Mouse (Mus musculus) liver, embryonic 15.5 days (tissue): ENCODE data around the gene Fam92b. TPM values are rescaled to one million over a fixed set of nuclear protein-coding genes. Genes with fewer than 3 reads are reported as not detected.

Source experiments
- ATAC-seq: fragments of 200-750 bp; cut with Nextera tagmentation; 2 replicates; pipeline ENCODE4 v1.8.0; 2017; ENCODE audit warnings: moderate number of reproducible peaks, mild to moderate bottlenecking, moderate library complexity; ENCODE audit not compliant: insufficient read depth
- H3K27ac ChIP-seq: fragments of 300-500 bp; sonication (generic); replicated peaks from 2 replicates; pipeline ENCODE4 v1.5.1; 2015; ENCODE audit warnings: mild to moderate bottlenecking, inconsistent platforms
- H3K27me3 ChIP-seq: fragments of 300-500 bp; sonication (generic); 2 replicates; pipeline ENCODE4 v1.6.1; 2015; ENCODE audit warnings: mild to moderate bottlenecking, inconsistent platforms
- H3K36me3 ChIP-seq: fragments of 300-500 bp; sonication (generic); replicated peaks from 2 replicates; pipeline ENCODE4 v1.6.1; 2015; ENCODE audit warnings: moderate library complexity, mild to moderate bottlenecking, inconsistent platforms
- H3K4me1 ChIP-seq: fragments of 300-500 bp; sonication (generic); replicated peaks from 2 replicates; pipeline ENCODE4 v1.6.1; 2015; ENCODE audit warnings: inconsistent platforms
- H3K4me2 ChIP-seq: fragments of 300-500 bp; sonication (generic); 2 replicates; pipeline ENCODE4 v1.6.1; 2015; ENCODE audit warnings: moderate library complexity, mild to moderate bottlenecking, inconsistent platforms
- H3K4me3 ChIP-seq: fragments of 300-500 bp; sonication (generic); replicated peaks from 2 replicates; pipeline ENCODE4 v1.5.1; 2015; ENCODE audit warnings: mild to moderate bottlenecking, inconsistent platforms
- H3K9ac ChIP-seq: fragments of 300-500 bp; sonication (generic); 2 replicates; pipeline ENCODE4 v1.6.1; 2015; ENCODE audit warnings: moderate library complexity, mild to moderate bottlenecking, inconsistent platforms
- H3K9me3 ChIP-seq: fragments of 300-500 bp; sonication (generic); replicated peaks from 2 replicates; pipeline ENCODE4 v1.6.1; 2016; ENCODE audit warnings: inconsistent platforms
- WGBS: fragments of 180-500 bp; shearing (Covaris S2); methylation state at CpG from one replicate; pipeline ENCODE4 v1.1.7; 2015; ENCODE audit warnings: mixed read lengths; ENCODE audit not compliant: insufficient replicate concordance; 5-methylcytosine and 5-hydroxymethylcytosine counted together
- polyA plus RNA-seq: library from polyadenylated mRNA; unstranded; fragments of >200 nt; fragmentation: Nextera tagmentation; extraction: Ambion mirVana; gene quantifications from 2 replicates; pipeline ENCODE4 v1.2.1, GENCODE M21; 2015

Fam92b gene
- polyA plus RNA-seq, 1 experiment from 2014 or later, result not detected

DNA sequence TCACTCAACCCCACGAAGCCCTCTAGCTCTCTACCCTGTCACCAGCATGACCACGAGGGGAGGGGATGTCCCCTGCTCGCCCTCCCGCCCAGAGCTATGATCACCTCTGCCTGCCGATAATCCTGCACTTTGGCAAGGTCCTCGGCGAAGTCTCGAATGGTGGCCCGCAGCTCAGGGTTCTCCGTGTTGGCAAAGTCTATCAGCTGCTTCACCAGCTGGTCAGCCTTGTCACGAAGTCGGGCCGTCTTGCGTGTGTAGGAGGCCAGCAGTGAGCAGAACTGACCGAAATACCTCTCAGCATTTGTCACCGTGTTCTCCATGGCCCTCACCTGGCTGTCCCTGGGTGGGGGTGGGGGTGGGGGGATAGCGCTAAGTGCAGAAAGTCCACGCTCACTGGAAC lies 2.7 kb downstream of the Fam92b start:
- peaks cover 5% of the 10 kb centered on the region for H3K4me1 ChIP-seq
- no peak overlapping the region for H3K4me3 ChIP-seq
- H3K4me2 ChIP-seq, result no peak overlapping the region
- H3K27ac ChIP-seq, result no peak overlapping the region
- no peak for ATAC-seq
- H3K36me3 ChIP-seq, result no peaks in the 10 kb centered on the region
- no peak overlapping the region for H3K9ac ChIP-seq
- H3K27me3 ChIP-seq, result peaks cover 59% of the 10 kb centered on the region
- WGBS, result 34% methylated on average over 18 of the region's 18 CpGs
- H3K9me3 ChIP-seq, result no peaks in the 10 kb centered on the region

DNA sequence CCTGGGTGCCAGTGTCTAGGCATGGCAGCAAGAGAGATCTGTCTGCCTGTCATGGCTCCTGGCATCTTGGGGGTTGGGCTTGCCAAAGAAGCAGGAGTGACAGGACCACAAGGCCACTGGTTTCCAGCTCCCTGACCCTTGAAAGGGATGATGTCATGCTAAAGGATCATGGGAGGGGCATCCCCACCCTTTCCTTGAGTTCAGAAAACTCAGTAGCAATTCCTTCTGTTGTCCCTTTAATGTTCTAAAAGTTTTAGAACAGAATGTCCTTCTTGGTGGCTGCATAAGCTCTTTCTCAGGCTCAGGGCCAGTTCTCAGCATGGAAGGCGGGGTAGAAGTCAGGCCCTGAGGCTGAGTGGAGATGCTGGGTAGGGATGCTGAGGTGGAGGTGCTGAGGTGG lies 4.1 kb downstream of the Fam92b start:
- Histone ChIP-seq H3K4me3 (no peak overlapping the region), H3K4me2 (no peak overlapping the region), H3K27me3 (peaks cover 66% of the 10 kb centered on the region), H3K36me3 (no peaks in the 10 kb centered on the region), H3K27ac (no peak overlapping the region), H3K9ac (no peak overlapping the region), H3K4me1 (peaks cover 5% of the 10 kb centered on the region; the same call in 1 of the 2 replicates), H3K9me3 (no peaks in the 10 kb centered on the region)
- no peak for ATAC-seq
- WGBS, result 55% methylated on average over 1 of the region's 1 CpGs

GRCm38 (mm10) chr8:120169119-120169518 lies 8.1 kb downstream of the Fam92b start:
- H3K4me3 ChIP-seq, result no peak overlapping the region
- no peak overlapping the region for H3K4me2 ChIP-seq
- H3K27me3 ChIP-seq, result peaks cover 45% of the 10 kb centered on the region
- no peaks in the 10 kb centered on the region for H3K9me3 ChIP-seq
- H3K4me1 ChIP-seq, result no peaks in the 10 kb centered on the region
- no peak overlapping the region for H3K27ac ChIP-seq
- H3K9ac ChIP-seq, result no peak overlapping the region
- no peak for ATAC-seq
- H3K36me3 ChIP-seq, result no peaks in the 10 kb centered on the region
- WGBS, result 43% methylated on average over 8 of the region's 8 CpGs

DNA sequence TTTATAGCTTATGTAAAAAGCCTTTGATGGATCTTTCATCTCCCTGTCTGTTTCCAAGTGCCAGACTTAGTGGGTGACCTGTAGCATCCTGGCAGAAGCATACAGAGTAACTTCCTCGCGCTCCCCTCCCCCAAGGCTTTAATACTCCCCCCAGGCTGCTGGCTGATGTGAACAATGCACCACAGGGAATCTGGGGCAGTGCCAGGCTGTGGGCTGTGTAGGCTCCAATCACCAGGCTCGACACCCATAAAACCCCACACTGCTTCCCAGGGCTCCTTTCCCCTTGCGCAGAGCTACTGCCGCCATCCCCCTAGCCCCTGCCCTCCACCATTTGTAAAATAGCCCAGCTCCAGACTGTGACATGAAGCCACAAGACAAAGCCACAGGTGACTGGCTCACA lies 9.4 kb downstream of the Fam92b start:
- 39% methylated on average over 5 of the region's 5 CpGs for WGBS
- Histone ChIP-seq H3K36me3 (no peaks in the 10 kb centered on the region), H3K27ac (no peak overlapping the region), H3K9ac (no peak overlapping the region), H3K4me1 (no peaks in the 10 kb centered on the region), H3K9me3 (no peaks in the 10 kb centered on the region), H3K4me2 (no peak overlapping the region), H3K27me3 (peaks cover 39% of the 10 kb centered on the region), H3K4me3 (no peak overlapping the region)
- ATAC-seq, result no peak

DNA sequence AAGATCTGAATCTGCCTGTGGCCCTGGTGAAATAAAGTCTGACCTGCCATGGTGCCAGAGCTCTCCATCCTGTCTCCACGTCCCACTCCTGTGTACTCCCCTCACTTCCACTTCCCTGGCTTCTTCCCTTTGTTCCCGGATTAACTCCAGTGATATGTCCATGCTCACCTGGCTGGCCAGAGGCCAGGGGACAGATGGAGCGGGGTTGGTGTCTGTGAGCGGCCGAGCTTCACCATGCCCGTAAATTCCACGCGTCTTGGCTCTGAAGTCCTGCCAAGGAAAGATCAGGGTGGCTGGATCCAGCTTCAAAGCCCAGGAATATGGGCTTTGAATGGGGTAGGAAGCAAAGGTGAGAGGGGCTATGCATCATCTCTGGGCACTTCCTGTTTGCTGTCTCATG lies 10.1 kb downstream of the Fam92b start:
- Histone ChIP-seq H3K4me1 (0 out of 2 replicates have a peak, but pooled peaks cover 2% of the 10 kb centered on the region), H3K27ac (no peak overlapping the region), H3K36me3 (no peaks in the 10 kb centered on the region), H3K4me3 (no peak overlapping the region), H3K27me3 (peaks cover 35% of the 10 kb centered on the region), H3K4me2 (no peak overlapping the region), H3K9me3 (no peaks in the 10 kb centered on the region), H3K9ac (no peak overlapping the region)
- ATAC-seq, result no peak
- 59% methylated on average over 8 of the region's 8 CpGs for WGBS

- Histone ChIP-seq H3K27ac (no peak overlapping the region), H3K9me3 (no peaks in the 10 kb centered on the region), H3K36me3 (no peaks in the 10 kb centered on the region), H3K4me1 (0 out of 2 replicates have a peak, but pooled peaks cover 2% of the 10 kb centered on the region), H3K4me2 (no peak overlapping the region), H3K4me3 (no peak overlapping the region), H3K9ac (no peak overlapping the region), H3K27me3 (peaks cover 33% of the 10 kb centered on the region)
- 72% methylated on average over 5 of the region's 5 CpGs for WGBS
- no peak for ATAC-seq
Observed at GRCm38 (mm10) chr8:120164026-120164425, 13.2 kb downstream of the Fam92b start.

GRCm38 (mm10) chr8:120163376-120163775 lies 13.9 kb downstream of the Fam92b start:
- Histone ChIP-seq H3K9me3 (no peaks in the 10 kb centered on the region), H3K27me3 (peaks cover 27% of the 10 kb centered on the region)

DNA sequence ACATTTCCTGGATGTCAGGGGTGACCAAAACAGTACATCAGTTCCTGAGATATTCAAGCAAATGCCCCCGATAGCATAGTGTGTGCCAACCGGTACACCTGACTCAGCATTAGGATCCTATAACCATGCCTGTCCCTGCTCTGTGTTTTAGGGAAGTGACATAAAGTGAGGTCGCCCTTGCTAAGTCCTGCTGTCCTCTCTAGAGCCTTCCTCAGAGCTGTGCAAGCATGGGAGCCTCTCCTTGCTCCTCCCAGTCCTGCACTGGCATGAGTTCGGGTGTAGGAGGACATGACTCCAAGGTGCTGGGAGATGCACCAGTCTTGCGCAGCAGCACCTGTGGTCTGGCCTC lies 14.9 kb downstream of the Fam92b start:
- no peak for ATAC-seq

More at GRCm38 (mm10) chr8:120163376-120163775, 13.9 kb downstream of the Fam92b start:
- WGBS, result 46% methylated on average over 8 of the region's 8 CpGs
- Histone ChIP-seq H3K4me1 (0 out of 2 replicates have a peak, but pooled peaks cover 2% of the 10 kb centered on the region), H3K9ac (no peak overlapping the region), H3K27ac (no peak overlapping the region), H3K36me3 (no peaks in the 10 kb centered on the region), H3K4me3 (no peak overlapping the region), H3K4me2 (no peak overlapping the region)
- ATAC-seq, result no peak

DNA sequence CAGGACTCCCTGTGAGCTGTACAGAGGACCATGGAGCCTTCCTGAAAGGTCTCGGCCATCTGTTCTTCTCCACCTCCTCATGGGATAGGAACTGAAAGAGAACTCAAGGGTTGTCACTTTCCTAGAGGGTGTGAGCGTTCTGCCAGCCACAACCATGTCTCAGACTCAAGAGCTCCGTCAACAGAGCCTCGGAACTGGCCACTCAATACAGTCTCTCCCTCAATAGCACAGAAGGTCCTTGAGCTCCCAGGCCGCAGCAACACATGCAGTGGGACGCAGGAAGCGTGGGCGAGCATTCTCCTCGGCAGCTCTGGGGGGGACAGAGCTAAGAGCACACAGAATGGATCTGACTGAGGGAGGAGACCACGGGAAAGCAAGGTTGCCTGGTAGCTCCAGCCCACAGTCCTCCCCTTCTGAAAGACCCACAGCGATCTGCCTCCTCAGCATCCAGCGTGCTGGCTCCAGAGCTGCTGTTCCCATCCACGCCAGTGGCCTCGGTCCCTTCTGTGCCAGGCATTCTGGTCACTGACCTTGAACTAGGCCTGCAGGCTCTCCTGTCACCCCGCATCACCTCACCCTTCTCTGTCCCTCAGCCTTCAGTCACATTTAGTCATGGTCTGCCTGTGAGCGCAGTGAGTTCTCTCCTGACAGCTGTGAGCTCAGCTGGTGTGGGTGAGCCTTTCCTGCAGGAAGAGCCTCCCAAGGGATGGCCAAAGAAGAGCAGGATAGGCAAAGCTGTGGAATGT lies 15.4 kb downstream of the Fam92b start:
- WGBS, result 56% methylated on average over 16 of the region's 16 CpGs
- Histone ChIP-seq H3K4me1 (0 out of 2 replicates have a peak, but pooled peaks cover 2% of the 10 kb centered on the region), H3K9ac (no peak overlapping the region), H3K27ac (no peak overlapping the region), H3K4me3 (no peak overlapping the region), H3K4me2 (no peak overlapping the region), H3K27me3 (peaks cover 13% of the 10 kb centered on the region), H3K9me3 (no peaks in the 10 kb centered on the region), H3K36me3 (no peaks in the 10 kb centered on the region)
- no peak for ATAC-seq

More for the DNA sequence above, 14.9 kb downstream of the Fam92b start:
- Histone ChIP-seq H3K36me3 (no peaks in the 10 kb centered on the region), H3K27ac (no peak overlapping the region), H3K4me2 (no peak overlapping the region), H3K4me3 (no peak overlapping the region), H3K9me3 (no peaks in the 10 kb centered on the region), H3K9ac (no peak overlapping the region), H3K27me3 (peaks cover 19% of the 10 kb centered on the region), H3K4me1 (0 out of 2 replicates have a peak, but pooled peaks cover 2% of the 10 kb centered on the region)
- 42% methylated on average over 5 of the region's 5 CpGs for whole genome bisulfite sequencing

DNA sequence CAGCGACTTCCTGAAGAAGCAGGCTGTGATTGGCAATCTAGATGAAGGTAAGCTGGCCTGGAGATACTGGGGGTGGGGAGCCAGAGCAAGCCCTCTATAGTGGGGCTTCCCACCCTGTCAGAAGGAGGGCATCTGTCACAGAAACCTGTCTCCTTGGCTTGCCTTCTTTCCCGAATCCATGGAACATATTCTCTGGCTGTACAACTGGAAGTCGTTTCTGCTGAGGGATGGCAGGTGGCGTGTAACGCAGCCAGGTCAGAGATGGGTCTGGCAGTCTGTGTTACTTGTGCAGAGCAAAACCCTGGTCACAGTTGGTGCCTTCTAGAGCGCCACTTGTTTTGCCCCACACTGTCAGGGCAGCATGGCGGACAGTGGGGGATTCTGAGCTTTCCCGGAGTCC lies 16.9 kb downstream of the Fam92b start:
- H3K36me3 ChIP-seq, result no peaks in the 10 kb centered on the region
- H3K4me1 ChIP-seq, result 0 out of 2 replicates have a peak, but pooled peaks cover 2% of the 10 kb centered on the region
- WGBS, result 60% methylated on average over 8 of the region's 8 CpGs
- no peak overlapping the region for H3K9ac ChIP-seq
- H3K4me2 ChIP-seq, result no peak overlapping the region
- no peak overlapping the region for H3K27ac ChIP-seq
- ATAC-seq, result no peak
- H3K4me3 ChIP-seq, result no peak overlapping the region
- no peaks in the 10 kb centered on the region for H3K9me3 ChIP-seq
- peaks cover 5% of the 10 kb centered on the region for H3K27me3 ChIP-seq

GRCm38 (mm10) chr8:120152636-120153035 lies 24.6 kb downstream of the Fam92b start:
- Histone ChIP-seq H3K27ac (no peak overlapping the region), H3K4me1 (no peaks in the 10 kb centered on the region), H3K36me3 (no peaks in the 10 kb centered on the region), H3K4me2 (peak overlapping the region; percentile 13; the same call in 1 of the 2 replicates), H3K9me3 (no peaks in the 10 kb centered on the region), H3K4me3 (no peak overlapping the region), H3K9ac (no peak overlapping the region), H3K27me3 (peaks cover 4% of the 10 kb centered on the region; the same call in 1 of the 2 replicates)
- 20% methylated on average over 7 of the region's 7 CpGs for WGBS
- no peak; the same call in 1 of the 2 replicates for ATAC-seq
